Mouse (Mus musculus) E14TG2a.4 (cell line): Measurements from ENCODE around the gene Il25.
A peak's percentile ranks its signal among the peaks of the same experiment; 100 is the strongest.

Source experiments
- H3K27me3 ChIP-seq: 2 replicates; pipeline ENCODE4 v1.6.1; 2014; ENCODE audit warnings: low read length, control low read depth; ENCODE audit not compliant: insufficient read depth
- H3K36me3 ChIP-seq: 2 replicates; pipeline ENCODE4 v1.6.1; 2014; ENCODE audit warnings: low read length, control low read depth; ENCODE audit not compliant: insufficient read depth
- H3K4me1 ChIP-seq: replicated peaks from 2 replicates; pipeline ENCODE4 v1.6.1; 2014; ENCODE audit warnings: low read depth, low read length, control low read depth
- H3K4me3 ChIP-seq: replicated peaks from 2 replicates; pipeline ENCODE4 v1.5.1; 2014; ENCODE audit warnings: mild to moderate bottlenecking, low read length
- H3K9me3 ChIP-seq: 2 replicates; pipeline ENCODE4 v1.6.1; 2014; ENCODE audit warnings: low read length, control low read depth
- CTCF ChIP-seq: conservative IDR thresholded peaks from 2 replicates; pipeline ENCODE4 v1.5.1; 2014; ENCODE audit warnings: low read length
- NANOG ChIP-seq: IDR thresholded peaks from 2 replicates; pipeline ENCODE4 v1.6.1; 2014; ENCODE audit warnings: borderline replicate concordance, low read length, mixed read lengths
- POU5F1 ChIP-seq: IDR thresholded peaks from 2 replicates; pipeline ENCODE4 v1.6.1; 2014; ENCODE audit warnings: low read length, borderline replicate concordance

Il25 gene

DNA sequence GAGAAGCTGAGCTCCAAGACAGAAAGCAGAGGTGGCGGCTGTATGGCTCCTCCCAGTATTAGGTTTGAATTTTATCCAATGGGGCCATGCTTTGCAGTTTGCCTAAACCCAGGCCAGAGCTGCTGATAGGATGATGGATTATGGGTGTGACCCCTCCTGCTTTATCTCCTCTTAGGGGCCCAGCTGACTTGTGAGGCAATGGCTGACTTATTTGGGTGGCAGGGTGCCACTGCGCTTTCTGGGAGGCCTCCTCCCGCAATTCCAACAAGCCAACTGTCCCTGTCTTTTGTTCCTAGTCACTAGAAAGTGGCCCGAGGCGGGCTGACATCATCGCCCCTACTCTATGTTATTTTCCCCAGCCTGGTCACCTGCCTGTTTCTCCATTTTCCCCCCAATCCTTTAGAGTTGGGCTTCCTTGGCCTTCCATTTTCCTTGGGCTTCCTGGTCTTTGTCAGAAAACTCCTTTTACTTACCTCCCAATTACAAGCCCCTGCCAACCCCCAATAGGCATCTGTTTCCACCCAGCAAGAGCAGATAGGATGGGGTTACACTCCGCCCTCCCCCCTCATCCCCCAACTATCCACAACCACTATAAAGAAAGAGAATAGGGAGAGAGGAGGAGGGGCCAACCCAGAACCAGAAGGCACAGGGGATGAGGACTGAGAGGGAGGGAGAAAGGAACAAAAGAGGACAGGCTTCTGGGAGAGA is 7.7 kb upstream of the Il25 start:
- H3K4me3 ChIP-seq: peak overlapping the region; percentile 87
- peaks cover 41% of the 10 kb centered on the region for H3K27me3 ChIP-seq
- peaks cover 28% of the 10 kb centered on the region for H3K36me3 ChIP-seq
- TF ChIP-seq POU5F1: no peak
- H3K4me1 ChIP-seq: peaks cover 66% of the 10 kb centered on the region
- no peaks in the 10 kb centered on the region for H3K9me3 ChIP-seq

DNA sequence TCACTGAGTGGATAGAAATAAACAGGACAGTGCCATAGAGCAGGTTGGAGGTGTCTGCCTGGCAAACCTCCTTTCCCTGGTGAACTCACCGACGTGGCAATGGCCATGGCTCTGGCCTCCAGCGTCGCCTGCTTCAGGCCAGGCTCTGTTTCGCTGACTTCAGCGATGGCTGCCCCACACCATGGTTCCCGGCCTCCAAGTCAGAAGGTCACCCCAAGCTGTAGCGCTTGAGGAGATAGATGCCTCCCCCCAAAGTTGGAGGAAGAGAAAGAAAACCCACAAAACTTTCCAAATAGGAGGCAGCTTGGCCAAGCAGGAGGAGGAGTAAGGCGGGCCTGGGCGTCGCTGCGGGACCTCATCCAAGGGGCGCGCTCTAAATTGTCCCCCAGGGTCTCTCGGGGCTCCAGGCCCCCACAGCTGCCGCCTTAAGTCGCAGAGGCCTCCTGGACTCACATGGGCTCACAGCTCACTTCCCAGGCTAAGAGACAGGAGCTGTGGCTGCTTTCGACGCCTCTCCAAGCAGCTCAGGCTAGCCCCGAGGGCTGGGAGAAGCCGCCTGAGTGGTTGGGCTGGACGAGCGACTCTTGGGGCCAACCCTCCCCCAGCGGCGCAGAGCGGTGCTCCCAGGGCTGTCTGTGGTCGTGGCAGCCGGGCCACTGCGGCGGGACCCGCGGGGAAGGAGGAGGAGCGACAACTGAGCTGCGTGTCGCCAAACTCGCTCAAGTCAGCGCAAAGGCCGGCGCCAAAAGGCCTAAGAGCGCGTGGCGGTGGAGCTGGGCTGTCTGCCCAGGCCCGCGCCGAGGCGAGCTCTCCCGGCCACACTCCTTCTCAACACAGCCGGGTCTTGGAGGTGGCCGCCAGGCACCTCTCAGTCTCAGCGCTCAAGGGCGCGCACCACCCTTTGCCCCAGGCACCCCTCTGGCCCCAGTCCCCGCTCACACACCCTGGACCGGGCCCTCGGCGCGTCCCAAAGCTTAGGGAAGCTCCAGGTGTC is 6.8 kb upstream of the Il25 start, which contains the start of gene Efs:
Gene Efs, minus strand, starts transcription at position 778 of the 994 bp plus-strand sequence.
- TF ChIP-seq POU5F1: no peak
- no peak for TF ChIP-seq NANOG
- TF ChIP-seq CTCF: no peak
- H3K4me3 ChIP-seq: peak within 1 kb of the TSS; percentile 87
- H3K9me3 ChIP-seq: no peaks in the 10 kb centered on the region
- peaks cover 66% of the 10 kb centered on the region for H3K4me1 ChIP-seq
- H3K27me3 ChIP-seq: peaks cover 41% of the 10 kb centered on the region
- H3K36me3 ChIP-seq: peaks cover 19% of the 10 kb centered on the region

DNA sequence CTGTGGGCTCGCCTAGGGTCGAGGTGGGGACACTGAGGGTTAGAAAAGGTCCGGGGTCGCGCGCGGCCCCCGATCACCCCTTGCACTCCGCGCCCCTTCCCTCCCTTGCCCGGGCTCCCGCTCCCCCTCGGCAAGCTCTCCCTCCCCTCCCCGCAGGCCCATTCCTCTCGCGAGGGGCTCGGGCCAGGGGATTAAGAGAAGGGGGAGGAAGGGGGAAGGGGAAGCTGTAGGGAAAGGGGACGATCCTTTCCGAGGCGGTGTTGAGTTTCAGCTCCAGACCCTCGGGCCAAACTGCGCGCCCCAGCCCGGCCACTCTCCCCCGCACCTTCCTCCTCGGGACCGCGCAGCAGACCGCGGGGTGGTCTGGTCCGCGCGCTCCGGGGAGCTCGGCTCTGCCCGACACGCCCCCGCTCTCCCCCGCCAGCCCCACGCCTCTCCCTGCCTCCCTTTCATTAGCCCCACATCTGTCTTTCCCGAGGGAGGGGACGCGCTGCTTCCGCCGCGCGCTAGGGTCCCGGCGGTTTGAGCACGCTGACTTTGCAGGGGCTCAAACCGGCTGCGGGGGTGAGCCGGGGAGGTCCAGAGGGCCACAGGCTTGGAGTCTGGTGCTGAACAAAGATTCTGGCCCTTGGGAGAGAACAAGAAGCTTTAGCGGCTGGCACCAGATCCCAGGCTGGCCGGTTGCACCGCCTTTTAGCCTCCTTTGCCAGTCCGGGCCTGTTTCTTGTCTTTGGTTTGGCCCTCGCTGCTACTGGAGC is 5.9 kb upstream of the Il25 start:
- Histone ChIP-seq H3K36me3 (peaks cover 11% of the 10 kb centered on the region; the same call in 1 of the 2 replicates), H3K9me3 (no peaks in the 10 kb centered on the region), H3K27me3 (peaks cover 41% of the 10 kb centered on the region), H3K4me3 (peak overlapping the region; percentile 87), H3K4me1 (peaks cover 70% of the 10 kb centered on the region)
- TF ChIP-seq POU5F1: no peak
- TF ChIP-seq CTCF: no peak
- no peak for TF ChIP-seq NANOG

DNA sequence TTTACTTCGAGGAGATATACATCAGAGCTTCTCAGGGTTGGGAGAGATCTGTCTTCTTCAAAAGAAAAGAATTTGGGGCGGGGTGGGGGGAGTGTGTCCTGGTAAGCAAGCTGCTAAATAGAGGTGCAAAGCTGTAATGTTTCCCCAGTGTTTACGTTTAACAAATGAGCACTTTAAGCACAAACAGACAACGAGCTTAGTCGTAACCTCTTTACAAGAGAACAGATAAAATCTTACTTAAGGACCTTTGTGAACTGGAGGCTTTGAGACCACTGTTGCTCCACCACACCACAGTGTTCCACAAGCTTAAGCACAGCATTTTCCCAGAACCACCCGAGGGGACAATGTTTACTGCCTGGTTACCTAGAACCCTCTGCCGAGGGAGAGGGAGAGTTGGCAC is 5.2 kb upstream of the Il25 start:
- H3K36me3 ChIP-seq: peaks cover 4% of the 10 kb centered on the region; the same call in 1 of the 2 replicates
- peak overlapping the region; percentile 87 for H3K4me3 ChIP-seq
- H3K27me3 ChIP-seq: peaks cover 37% of the 10 kb centered on the region
- TF ChIP-seq POU5F1: no peak
- TF ChIP-seq CTCF: no peak
- TF ChIP-seq NANOG: no peak
- peaks cover 77% of the 10 kb centered on the region for H3K4me1 ChIP-seq
- no peaks in the 10 kb centered on the region for H3K9me3 ChIP-seq

DNA sequence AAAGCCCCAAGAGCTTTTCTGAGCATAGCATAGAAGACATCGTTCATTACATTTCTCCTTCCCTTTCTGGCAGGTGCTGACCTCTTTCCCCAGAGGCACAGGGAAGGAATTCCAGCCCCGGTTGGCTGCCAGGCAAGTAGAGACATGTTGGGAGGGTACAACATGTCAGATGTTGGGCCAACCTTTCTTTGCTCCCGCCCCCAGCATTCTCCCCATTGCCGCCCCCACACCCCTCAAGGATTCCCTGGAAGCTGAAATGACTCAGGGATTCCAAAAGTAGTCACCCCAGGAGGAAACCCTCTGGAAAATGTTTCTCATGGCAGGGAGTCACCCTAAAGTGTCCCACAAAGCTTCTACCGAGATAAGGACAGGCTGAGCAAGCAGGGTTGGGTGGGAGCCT is 2.7 kb upstream of the Il25 start:
- Histone ChIP-seq H3K4me1 (peaks cover 76% of the 10 kb centered on the region), H3K9me3 (no peaks in the 10 kb centered on the region), H3K36me3 (no peaks in the 10 kb centered on the region), H3K27me3 (peaks cover 46% of the 10 kb centered on the region), H3K4me3 (no peak overlapping the region; the same call in 1 of the 2 replicates)
- TF ChIP-seq NANOG: no peak
- no peak for TF ChIP-seq CTCF
- TF ChIP-seq POU5F1: no peak

DNA sequence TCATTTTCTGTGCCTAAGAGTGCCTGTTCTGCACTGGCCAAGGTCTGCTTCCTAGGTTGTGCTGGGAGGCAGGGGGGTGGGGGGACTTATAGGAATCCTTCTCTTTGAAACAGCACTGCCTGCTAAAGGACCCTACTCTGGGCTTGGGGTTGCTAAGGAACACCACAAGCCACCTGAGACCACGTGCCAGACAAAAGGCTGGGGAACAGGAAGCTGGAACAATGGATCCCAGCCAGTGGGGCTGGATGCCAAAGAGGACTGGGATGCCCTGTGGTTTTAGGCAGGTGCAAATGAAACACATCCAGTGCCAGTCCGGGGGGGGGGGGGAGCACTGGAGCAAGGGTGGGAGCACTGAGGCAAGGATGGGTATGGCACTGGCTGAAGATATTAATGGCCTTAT is 2.1 kb upstream of the Il25 start:
- TF ChIP-seq CTCF (no peak), POU5F1 (no peak), NANOG (no peak)
- no peak overlapping the region for H3K4me3 ChIP-seq
- H3K36me3 ChIP-seq: no peaks in the 10 kb centered on the region
- peaks cover 46% of the 10 kb centered on the region for H3K27me3 ChIP-seq
- H3K9me3 ChIP-seq: no peaks in the 10 kb centered on the region
- peaks cover 76% of the 10 kb centered on the region for H3K4me1 ChIP-seq

DNA sequence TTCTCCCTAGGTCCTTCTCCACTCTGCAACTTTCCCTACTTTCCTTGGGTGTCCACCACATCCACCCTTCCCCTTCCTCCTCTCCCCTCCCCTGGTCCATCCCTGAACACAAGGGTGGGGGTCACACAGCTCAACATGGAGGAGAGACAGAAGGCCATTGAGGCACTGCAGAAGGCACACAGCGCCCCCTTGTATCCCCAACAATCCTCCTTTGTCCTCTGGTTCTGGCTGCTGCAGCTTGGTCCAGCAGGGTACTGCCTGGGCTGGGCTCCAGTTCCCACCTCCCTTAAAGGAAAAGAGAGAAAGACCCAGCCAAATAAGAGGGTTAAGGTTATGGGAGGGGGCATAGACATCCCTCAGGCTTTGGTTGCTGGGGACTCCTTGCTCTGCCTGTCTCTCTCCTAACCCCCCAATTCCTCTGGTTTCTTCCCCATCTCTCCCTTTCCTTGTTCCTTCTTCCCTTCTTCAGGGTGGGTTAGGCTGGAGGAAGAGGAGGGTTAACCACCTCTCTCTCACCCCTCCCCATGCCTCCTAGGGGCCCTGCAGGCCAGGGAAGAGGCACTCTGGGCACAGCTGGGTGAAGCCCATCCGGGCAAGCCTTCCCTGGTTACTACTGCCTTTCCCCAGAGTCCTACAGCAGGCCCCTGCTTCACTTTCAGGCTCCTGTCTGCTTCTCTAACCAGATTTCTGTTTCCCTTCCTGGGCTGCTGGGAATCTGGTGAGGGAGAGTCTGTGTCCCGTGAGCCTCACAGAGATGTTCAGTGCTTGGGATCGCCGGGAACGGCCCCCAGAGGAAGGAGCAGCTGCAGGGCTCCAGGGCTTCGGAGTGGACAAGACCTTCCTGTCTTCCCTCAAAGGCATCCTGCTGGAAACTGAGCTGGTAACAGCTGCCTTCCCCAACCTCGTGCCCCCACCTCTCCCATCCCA is 3.7 kb downstream of the Il25 start, which contains the start of gene Cmtm5:
Gene Cmtm5, plus strand, starts transcription at position 358 of the 927 bp plus-strand sequence.
- Histone ChIP-seq H3K9me3 (no peaks in the 10 kb centered on the region), H3K4me1 (peaks cover 42% of the 10 kb centered on the region), H3K36me3 (no peaks in the 10 kb centered on the region), H3K27me3 (peaks cover 44% of the 10 kb centered on the region), H3K4me3 (peak within 1 kb of the TSS; percentile 76)
- TF ChIP-seq CTCF (no peak), POU5F1 (no peak), NANOG (no peak)
